Mouse (Mus musculus): ENCODE data around the gene Osbpl3. TPM values are rescaled to one million over a fixed set of nuclear protein-coding genes. Genes with fewer than 3 reads are reported as not detected.

Gene Osbpl3
- total RNA-seq, 2 experiments from 2014 or later: 8.9 to 9.1 TPM

DNA sequence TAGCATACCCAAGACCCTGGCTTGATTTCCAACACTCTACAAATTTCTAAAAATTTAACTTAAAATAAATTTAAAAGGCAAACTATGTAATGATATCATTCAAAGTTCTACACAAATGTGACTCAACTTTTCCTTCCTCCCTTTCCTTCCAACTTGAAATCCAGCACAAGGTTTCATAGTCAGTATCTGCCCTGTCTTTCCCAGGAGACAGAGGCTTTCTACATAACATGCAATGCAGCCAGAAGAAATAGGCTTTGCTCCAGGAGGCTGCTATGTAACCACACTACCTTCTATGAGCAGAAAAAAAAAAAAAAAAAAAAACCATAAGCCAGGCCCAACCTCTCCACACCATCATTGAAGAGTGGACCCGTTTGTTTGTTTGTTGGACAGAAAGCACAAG, 42.6 kb downstream of the Osbpl3 start:
- ATAC-seq (replicated peaks; ENCODE audit: poor library complexity, severe bottlenecking): no peak

GRCm38 (mm10) chr6:50412174-50412573, 43.8 kb downstream of the Osbpl3 start:
- no peak for ATAC-seq (replicated peaks; ENCODE audit: poor library complexity, severe bottlenecking)

DNA sequence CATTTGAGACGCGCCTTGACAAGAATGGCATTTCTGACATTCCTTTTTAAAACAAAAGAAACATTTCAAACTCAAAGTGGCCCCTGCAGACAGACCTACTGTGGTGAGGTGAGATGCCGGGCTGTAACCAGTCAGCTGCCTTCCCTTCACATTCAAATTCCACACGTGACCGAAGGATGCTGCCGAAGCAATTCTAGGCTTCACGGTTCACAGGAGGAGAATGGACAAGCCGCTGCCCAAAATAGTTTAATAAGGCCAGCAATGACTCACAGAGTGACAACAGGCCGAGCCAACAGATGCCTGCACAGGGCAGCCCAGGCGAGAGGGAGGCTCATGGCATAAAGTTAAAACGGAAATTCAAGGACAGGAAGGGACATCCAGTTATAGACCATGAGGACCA, 51.3 kb downstream of the Osbpl3 start:
- ATAC-seq (replicated peaks; ENCODE audit: poor library complexity, severe bottlenecking): no peak

DNA sequence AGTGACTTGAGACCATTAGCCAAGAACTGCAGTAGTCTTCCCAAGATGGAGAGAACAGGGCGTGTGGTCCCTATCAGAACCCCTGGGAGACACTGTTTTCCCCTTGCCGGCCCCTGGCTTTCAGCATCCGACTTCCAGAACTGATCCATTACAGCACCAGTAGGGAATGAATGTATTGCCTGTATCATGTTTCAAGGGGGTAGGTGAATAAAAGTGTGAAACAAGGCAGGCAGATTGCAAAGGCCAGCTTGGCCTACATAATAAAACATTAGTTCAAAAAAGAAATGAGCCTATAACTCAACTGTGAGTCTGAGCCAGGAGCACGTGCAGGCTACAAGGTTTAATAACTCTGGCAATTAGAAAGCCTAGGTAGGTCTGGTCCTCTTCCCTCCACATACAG, 52.5 kb downstream of the Osbpl3 start:
- no peak for ATAC-seq (replicated peaks; ENCODE audit: poor library complexity, severe bottlenecking)

- ATAC-seq (replicated peaks; ENCODE audit: poor library complexity, severe bottlenecking): no peak
Measured at GRCm38 (mm10) chr6:50402872-50403271, 53.1 kb downstream of the Osbpl3 start.

- ATAC-seq (replicated peaks; ENCODE audit: poor library complexity, severe bottlenecking): no peak
Measured at GRCm38 (mm10) chr6:50400234-50400633, 55.8 kb downstream of the Osbpl3 start.

DNA sequence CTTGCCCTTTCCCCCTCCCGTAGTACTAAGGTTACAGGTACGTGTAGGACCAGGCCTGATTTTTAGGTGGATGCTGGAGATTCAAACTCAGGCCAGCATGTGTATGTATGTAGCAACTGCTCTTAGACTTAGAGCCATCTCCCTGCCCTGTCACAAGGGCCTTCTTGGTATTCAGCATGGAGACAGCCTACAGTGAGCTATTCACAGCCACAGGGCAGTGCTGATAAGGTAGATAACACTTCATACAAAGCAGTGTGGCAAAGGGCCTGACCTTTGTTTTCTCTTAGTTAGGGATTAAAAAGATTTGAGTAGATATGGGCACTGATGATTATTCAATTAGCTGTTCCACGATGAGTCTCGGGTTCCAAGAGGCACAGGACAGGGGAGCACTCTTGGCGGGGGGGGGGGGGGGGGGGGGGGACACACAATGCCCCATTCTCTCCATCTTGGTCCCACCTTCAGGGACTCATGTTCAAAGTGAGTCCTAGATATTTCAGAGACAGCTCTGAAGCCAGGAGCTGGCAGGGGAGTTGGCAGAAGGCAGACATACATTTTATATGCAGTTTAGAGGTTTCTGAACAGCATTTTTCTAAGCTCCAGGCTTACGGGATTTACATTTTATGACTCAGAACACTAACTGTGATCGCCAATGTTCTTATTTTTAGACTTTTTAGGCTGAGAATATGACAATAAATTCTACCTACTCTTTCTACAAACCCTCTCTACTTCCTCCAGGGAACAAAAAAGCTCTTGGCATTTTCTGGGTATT, 56.4 kb downstream of the Osbpl3 start:
- ATAC-seq (replicated peaks; ENCODE audit: poor library complexity, severe bottlenecking): no peak

DNA sequence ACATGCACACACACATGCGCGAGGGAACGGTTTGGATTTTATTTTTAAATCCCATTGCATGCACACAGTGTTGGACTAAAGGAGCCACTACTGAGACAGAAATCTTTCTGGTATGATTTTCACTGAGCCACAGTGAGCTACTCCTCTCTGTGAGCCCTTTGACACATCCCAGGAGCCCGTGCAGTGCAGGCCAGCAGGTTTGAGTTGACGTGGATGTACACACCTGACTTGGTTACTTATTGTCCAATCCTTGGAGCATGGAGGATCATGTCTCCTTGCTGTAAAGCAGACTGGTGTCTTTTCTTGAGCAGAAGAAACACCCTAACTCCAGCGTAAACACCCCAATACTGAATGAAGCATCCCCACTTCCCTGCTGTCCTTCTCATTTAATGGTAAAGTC, 57.7 kb downstream of the Osbpl3 start:
- no peak for ATAC-seq (replicated peaks; ENCODE audit: poor library complexity, severe bottlenecking)

DNA sequence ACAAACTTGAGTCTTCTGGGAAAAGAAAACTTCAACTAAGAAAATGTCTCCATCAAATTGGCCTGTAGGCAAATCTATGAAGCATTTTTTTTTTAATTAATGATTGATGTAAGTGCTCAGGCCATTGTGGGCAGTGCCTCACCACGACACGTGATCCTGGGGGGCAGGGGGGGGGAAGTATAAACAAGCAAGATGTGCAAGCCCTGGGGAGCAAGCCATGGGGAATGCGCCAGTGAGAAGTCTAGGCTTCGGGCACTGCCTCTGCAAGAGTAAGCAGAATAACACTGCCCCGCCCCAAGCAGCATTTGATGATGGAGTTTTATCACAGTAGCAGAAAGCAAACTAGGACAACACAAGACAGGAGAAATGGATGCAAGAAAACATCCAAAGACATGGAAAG, 58.9 kb downstream of the Osbpl3 start:
- ATAC-seq (replicated peaks; ENCODE audit: poor library complexity, severe bottlenecking): no peak

DNA sequence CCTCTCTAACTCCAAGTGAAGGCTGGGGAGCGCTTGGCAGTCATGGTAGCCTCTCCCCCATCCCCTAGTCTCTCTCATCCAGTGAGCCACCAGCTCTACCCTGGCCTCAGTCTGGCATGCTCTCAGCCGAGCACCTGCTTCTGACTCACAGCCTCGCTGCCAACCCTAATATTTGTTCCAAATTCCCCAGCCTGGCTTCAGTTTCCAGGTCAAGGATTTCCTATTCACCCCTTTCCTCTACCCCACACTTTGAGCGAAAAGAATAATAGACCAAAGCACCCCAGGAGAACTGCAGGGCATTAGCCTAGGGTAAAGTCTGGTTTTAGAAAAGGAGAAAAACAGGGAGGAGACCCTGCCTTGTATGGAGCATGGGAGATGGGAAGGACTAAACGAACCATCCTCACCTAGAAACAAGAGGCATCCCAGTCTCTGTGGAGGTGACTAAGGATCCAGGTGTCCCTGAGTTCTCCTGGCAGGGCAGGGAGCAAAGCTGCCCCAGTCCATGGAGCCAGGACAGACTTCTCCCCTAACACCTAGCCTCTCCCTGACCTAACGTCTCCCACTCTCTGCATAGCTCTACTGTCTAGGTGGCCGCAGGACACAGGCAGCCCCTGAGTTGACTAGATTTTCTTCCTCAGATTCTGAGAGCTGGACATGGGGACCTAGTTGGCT, 60.2 kb downstream of the Osbpl3 start:
- no peak for ATAC-seq (replicated peaks; ENCODE audit: poor library complexity, severe bottlenecking)

DNA sequence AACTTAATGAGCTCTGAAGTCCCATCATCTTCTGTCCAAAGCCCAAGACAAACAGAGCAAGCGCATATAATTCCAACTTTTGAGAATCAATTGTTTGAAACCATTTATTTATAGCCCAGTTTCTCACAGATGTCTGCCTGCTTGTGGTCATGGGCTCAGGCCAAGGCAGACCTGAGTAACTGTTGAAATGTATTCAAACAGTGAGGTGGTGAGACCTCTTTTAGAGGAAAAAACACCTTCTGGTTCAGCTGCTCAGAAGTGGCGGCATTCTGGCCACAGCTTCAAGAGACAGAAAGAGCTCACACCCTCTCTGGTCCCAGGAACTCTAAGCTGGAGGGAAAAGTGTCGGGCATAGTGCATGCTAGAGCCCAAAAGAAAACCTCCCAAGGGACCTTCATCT, 61.6 kb downstream of the Osbpl3 start:
- ATAC-seq (replicated peaks; ENCODE audit: poor library complexity, severe bottlenecking): no peak

DNA sequence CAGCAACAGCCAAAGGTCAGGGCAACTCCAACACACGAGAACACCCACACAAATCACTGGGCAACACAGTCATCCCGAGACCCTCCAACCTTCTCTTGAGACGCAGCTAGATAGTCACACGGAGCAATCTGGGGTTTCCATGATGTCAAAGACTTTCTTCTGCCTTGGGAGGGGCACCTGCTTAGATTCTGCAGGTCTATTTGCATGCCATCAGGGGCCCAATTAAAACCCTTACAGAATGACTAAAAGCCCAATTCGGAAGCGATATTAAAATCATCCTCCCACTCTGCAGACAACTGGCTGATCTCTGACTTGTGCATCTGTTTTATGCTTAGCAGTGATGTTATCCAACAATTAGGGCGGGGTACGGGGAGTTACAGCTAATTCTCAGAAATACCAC, 62.0 kb downstream of the Osbpl3 start:
- no peak for ATAC-seq (replicated peaks; ENCODE audit: poor library complexity, severe bottlenecking)

GRCm38 (mm10) chr6:50391951-50392350, 64.0 kb downstream of the Osbpl3 start:
- no peak for ATAC-seq (replicated peaks; ENCODE audit: poor library complexity, severe bottlenecking)

DNA sequence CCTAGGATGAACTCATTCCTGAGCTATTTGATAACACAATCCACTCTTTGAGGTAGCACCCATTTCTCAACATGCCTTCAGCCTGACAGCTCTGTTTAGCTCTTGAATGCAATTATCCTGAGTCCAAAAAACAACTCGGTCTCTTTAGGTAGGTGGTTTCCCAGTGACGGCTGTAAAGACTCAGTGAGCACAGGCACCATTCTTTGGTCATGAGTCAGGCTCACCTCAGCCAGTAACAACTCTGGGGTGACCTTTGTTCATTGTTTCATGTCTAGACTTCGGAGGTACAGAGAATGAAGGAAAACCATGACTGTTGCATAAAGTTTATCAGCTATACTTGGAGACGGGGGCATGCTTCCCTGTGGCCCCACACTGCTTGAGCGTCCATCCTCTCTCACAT, 65.7 kb downstream of the Osbpl3 start:
- no peak for ATAC-seq (replicated peaks; ENCODE audit: poor library complexity, severe bottlenecking)

DNA sequence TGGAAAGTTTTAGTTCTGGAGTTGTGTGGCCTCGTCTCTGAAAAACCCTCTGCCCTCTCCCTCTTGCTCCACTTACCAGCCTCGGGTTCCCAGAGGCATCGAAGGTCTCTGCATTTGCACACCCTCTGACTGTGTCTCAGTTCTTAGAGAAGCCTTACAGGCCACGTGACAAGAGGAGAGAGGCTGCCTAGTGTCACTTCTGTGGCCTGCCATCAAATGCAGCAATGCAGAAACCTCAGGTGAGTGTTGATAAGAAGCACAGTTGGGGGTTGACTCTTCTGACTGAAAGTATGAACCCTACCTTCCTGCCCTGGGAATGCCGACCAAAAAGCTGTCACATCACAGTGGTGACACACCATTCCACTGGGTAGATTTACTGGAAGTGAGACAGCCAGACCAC, 68.4 kb downstream of the Osbpl3 start:
- ATAC-seq (replicated peaks; ENCODE audit: poor library complexity, severe bottlenecking): no peak

DNA sequence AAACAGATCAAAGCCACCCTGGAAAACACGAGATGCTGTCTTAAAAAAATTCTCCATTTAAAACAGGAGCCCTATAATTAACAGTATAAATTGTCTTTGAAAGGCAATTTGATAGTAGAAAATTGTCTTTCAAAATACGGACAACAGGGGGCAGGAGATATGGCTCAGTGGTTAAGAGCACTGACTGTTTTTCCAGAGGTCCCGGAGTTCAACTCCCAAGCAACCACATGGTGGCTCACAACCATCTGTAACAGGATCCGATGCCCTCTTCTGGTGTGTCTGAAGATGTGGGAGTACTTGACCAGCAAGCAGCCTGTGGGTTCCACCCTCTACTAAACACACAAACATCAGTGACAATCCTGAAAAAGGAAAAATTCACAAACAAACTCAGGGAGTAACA, 69.5 kb downstream of the Osbpl3 start:
- ATAC-seq (replicated peaks; ENCODE audit: poor library complexity, severe bottlenecking): no peak

GRCm38 (mm10) chr6:50385451-50386013, 70.5 kb downstream of the Osbpl3 start:
- ATAC-seq (replicated peaks; ENCODE audit: poor library complexity, severe bottlenecking): peak; percentile 52

DNA sequence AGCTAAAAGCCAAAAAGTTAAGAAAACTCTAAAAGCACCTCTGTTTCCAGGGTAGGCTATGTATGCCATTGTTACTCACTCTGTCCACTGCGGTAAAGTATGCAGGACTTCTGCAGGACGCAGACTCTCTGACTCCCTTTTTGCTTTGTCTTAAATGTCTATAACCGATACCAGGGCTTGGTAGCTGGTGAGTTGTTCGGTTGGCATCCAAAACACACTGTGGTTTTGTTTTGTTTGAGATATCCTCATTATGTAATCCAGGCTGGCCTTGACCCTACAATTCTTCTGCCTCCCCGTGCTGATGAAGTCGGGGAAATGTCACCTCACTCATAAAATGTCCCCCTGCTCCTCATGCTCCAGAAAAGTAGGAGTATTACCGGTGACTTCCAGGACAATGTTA, 73.3 kb downstream of the Osbpl3 start:
- ATAC-seq (replicated peaks; ENCODE audit: poor library complexity, severe bottlenecking): no peak

DNA sequence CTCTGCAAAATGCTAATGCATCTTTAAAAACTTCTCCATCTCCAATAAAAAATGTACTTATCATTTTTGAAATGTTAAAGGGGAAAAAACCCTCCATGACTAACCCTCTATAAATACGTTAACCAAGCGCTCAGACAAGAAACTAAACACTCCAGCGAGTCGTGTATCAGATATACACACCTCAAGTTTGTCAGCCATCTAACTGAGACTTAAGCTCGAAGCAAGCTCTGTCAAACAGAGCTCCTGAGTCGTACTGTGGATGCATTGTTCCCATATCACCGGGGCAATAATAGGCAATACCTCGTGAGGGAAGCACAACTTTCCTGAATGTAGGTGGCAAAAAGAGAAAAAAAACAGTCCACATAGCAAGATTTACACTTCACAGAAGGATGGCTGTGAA, 73.8 kb downstream of the Osbpl3 start:
- no peak for ATAC-seq (replicated peaks; ENCODE audit: poor library complexity, severe bottlenecking)

GRCm38 (mm10) chr6:50381504-50382091, 74.4 kb downstream of the Osbpl3 start:
- peak; percentile 52 for ATAC-seq (replicated peaks; ENCODE audit: poor library complexity, severe bottlenecking)

GRCm38 (mm10) chr6:50379740-50380139, 76.3 kb downstream of the Osbpl3 start:
- no peak for ATAC-seq (replicated peaks; ENCODE audit: poor library complexity, severe bottlenecking)

Measured in granulocyte monocyte progenitor cell, adult 5-6 weeks (primary cell).